Mouse (Mus musculus): ENCODE measurements around the gene Wscd2. TPM values are rescaled to one million over a fixed set of nuclear protein-coding genes. Genes with fewer than 3 reads are reported as not detected.
"Not testable (repeated sequence)": the region's sequence is repeated elsewhere in the genome, so short reads cannot be mapped to it uniquely, and the experiment has no call there.

Gene Wscd2
- polyA plus RNA-seq, 1 experiment from 2014 or later = 3.9 TPM

- 92% methylated on average over 6 of the region's 6 CpGs for WGBS
- no peak overlapping the region for H3K27ac ChIP-seq
These were observed 88.3 kb downstream of the Wscd2 start for GRCm38 (mm10) chr5:113578428-113578827.

GRCm38 (mm10) chr5:113579128-113579527 is 89.0 kb downstream of the Wscd2 start:
- DNase-seq (ENCODE audit: extremely low spot score, low spot score) = no peak
- Histone ChIP-seq H3K4me1 (peaks cover 8% of the 10 kb centered on the region), H3K27ac (no peak overlapping the region), H3K27me3 (ENCODE audit: poor library complexity, severe bottlenecking) (no peaks in the 10 kb centered on the region), H3K9me3 (no peaks in the 10 kb centered on the region), H3K36me3 (replicated peaks) (no peaks in the 10 kb centered on the region), H3K4me3 (no peak overlapping the region)
- WGBS = 91% methylated on average over 4 of the region's 4 CpGs

More at GRCm38 (mm10) chr5:113578428-113578827, 88.3 kb downstream of the Wscd2 start:
- no peak overlapping the region for H3K4me3 ChIP-seq
- H3K9me3 ChIP-seq = no peaks in the 10 kb centered on the region
- H3K4me1 ChIP-seq = peaks cover 8% of the 10 kb centered on the region
- no peaks in the 10 kb centered on the region for H3K27me3 ChIP-seq (ENCODE audit: poor library complexity, severe bottlenecking)
- no peak for DNase-seq (ENCODE audit: extremely low spot score, low spot score)
- H3K36me3 ChIP-seq (replicated peaks) = no peaks in the 10 kb centered on the region

- no peak overlapping the region for H3K4me3 ChIP-seq
- no peak for DNase-seq (ENCODE audit: extremely low spot score, low spot score)
- 52% methylated on average over 8 of the region's 8 CpGs for WGBS
These were observed 90.1 kb downstream of the Wscd2 start for GRCm38 (mm10) chr5:113580248-113580647.

GRCm38 (mm10) chr5:113580801-113581200 is 90.7 kb downstream of the Wscd2 start:
- Histone ChIP-seq H3K4me1 (peaks cover 16% of the 10 kb centered on the region), H3K36me3 (replicated peaks) (no peaks in the 10 kb centered on the region), H3K27me3 (ENCODE audit: poor library complexity, severe bottlenecking) (no peaks in the 10 kb centered on the region), H3K4me3 (no peak overlapping the region), H3K27ac (no peak overlapping the region), H3K9me3 (no peaks in the 10 kb centered on the region)
- WGBS = 61% methylated on average over 9 of the region's 9 CpGs
- no peak for DNase-seq (ENCODE audit: extremely low spot score, low spot score)

More at GRCm38 (mm10) chr5:113580248-113580647, 90.1 kb downstream of the Wscd2 start:
- Histone ChIP-seq H3K4me1 (peaks cover 16% of the 10 kb centered on the region), H3K36me3 (replicated peaks) (no peaks in the 10 kb centered on the region), H3K27me3 (ENCODE audit: poor library complexity, severe bottlenecking) (no peaks in the 10 kb centered on the region), H3K27ac (no peak overlapping the region), H3K9me3 (no peaks in the 10 kb centered on the region)

- H3K36me3 ChIP-seq (replicated peaks) = no peaks in the 10 kb centered on the region
- H3K4me3 ChIP-seq = no peak overlapping the region
- H3K27ac ChIP-seq = no peak overlapping the region
- no peak for DNase-seq (ENCODE audit: extremely low spot score, low spot score)
- WGBS = 71% methylated on average over 5 of the region's 5 CpGs
- no peaks in the 10 kb centered on the region for H3K9me3 ChIP-seq
- no peaks in the 10 kb centered on the region for H3K27me3 ChIP-seq (ENCODE audit: poor library complexity, severe bottlenecking)
- peaks cover 18% of the 10 kb centered on the region for H3K4me1 ChIP-seq
These were observed 93.5 kb downstream of the Wscd2 start for GRCm38 (mm10) chr5:113583424-113584162.

- H3K4me1 ChIP-seq = peaks cover 26% of the 10 kb centered on the region
- 0 out of 2 replicates have a peak overlapping the region, but pooled peaks have one; percentile 30 for H3K27ac ChIP-seq
- no peak for DNase-seq (ENCODE audit: extremely low spot score, low spot score)
- no peaks in the 10 kb centered on the region for H3K9me3 ChIP-seq
- no peaks in the 10 kb centered on the region for H3K27me3 ChIP-seq (ENCODE audit: poor library complexity, severe bottlenecking)
- WGBS = 57% methylated on average over 6 of the region's 6 CpGs
- H3K36me3 ChIP-seq (replicated peaks) = no peaks in the 10 kb centered on the region
- H3K4me3 ChIP-seq = no peak overlapping the region
These were observed 94.3 kb downstream of the Wscd2 start for GRCm38 (mm10) chr5:113584439-113584838.

- H3K4me1 ChIP-seq = peaks cover 37% of the 10 kb centered on the region
- 80% methylated on average over 17 of the region's 17 CpGs for WGBS
- not testable (repeated sequence) for H3K4me3 ChIP-seq; H3K9me3 ChIP-seq; DNase-seq (ENCODE audit: extremely low spot score, low spot score); H3K36me3 ChIP-seq (replicated peaks); H3K27me3 ChIP-seq (ENCODE audit: poor library complexity, severe bottlenecking)
- H3K27ac ChIP-seq = 0 out of 2 replicates have a peak overlapping the region, but pooled peaks have one; percentile 12
These were observed 95.7 kb downstream of the Wscd2 start for GRCm38 (mm10) chr5:113585619-113586457.

- H3K4me3 ChIP-seq; DNase-seq (ENCODE audit: extremely low spot score, low spot score); H3K36me3 ChIP-seq (replicated peaks); H3K9me3 ChIP-seq; H3K27me3 ChIP-seq (ENCODE audit: poor library complexity, severe bottlenecking); H3K27ac ChIP-seq: not testable (repeated sequence)
- H3K4me1 ChIP-seq = peaks cover 44% of the 10 kb centered on the region
- 47% methylated on average over 5 of the region's 5 CpGs for WGBS
These were observed 96.3 kb downstream of the Wscd2 start for GRCm38 (mm10) chr5:113586458-113586849.

- H3K4me1 ChIP-seq = peaks cover 57% of the 10 kb centered on the region
- no peaks in the 10 kb centered on the region for H3K27me3 ChIP-seq (ENCODE audit: poor library complexity, severe bottlenecking)
- no peaks in the 10 kb centered on the region for H3K9me3 ChIP-seq
- 79% methylated on average over 5 of the region's 5 CpGs for WGBS
- no peak for DNase-seq (ENCODE audit: extremely low spot score, low spot score)
- no peak overlapping the region for H3K27ac ChIP-seq
- H3K36me3 ChIP-seq (replicated peaks) = no peaks in the 10 kb centered on the region
- H3K4me3 ChIP-seq = no peak overlapping the region
These were observed 100.0 kb downstream of the Wscd2 start for GRCm38 (mm10) chr5:113590010-113590640.

- Histone ChIP-seq H3K27me3 (ENCODE audit: poor library complexity, severe bottlenecking) (no peaks in the 10 kb centered on the region), H3K27ac (peak overlapping the region; percentile 69), H3K9me3 (no peaks in the 10 kb centered on the region), H3K4me3 (no peak overlapping the region), H3K36me3 (replicated peaks) (no peaks in the 10 kb centered on the region), H3K4me1 (peaks cover 57% of the 10 kb centered on the region)
- no peak for DNase-seq (ENCODE audit: extremely low spot score, low spot score)
- WGBS = 17% methylated on average over 3 of the region's 3 CpGs
These were observed 101.0 kb downstream of the Wscd2 start for GRCm38 (mm10) chr5:113591166-113591565.

GRCm38 (mm10) chr5:113591751-113592230 is 101.7 kb downstream of the Wscd2 start:
- no peaks in the 10 kb centered on the region for H3K36me3 ChIP-seq (replicated peaks)
- no peaks in the 10 kb centered on the region for H3K9me3 ChIP-seq
- H3K27ac ChIP-seq = peak overlapping the region; percentile 69
- no peak for DNase-seq (ENCODE audit: extremely low spot score, low spot score)
- H3K27me3 ChIP-seq (ENCODE audit: poor library complexity, severe bottlenecking) = no peaks in the 10 kb centered on the region
- WGBS = 23% methylated on average over 6 of the region's 6 CpGs
- H3K4me1 ChIP-seq = peaks cover 57% of the 10 kb centered on the region
- no peak overlapping the region for H3K4me3 ChIP-seq

GRCm38 (mm10) chr5:113593911-113594705 is 104.0 kb downstream of the Wscd2 start:
- Histone ChIP-seq H3K4me3 (no peak overlapping the region), H3K9me3 (no peaks in the 10 kb centered on the region), H3K27me3 (ENCODE audit: poor library complexity, severe bottlenecking) (no peaks in the 10 kb centered on the region), H3K36me3 (replicated peaks) (no peaks in the 10 kb centered on the region), H3K27ac (no peak overlapping the region), H3K4me1 (peaks cover 43% of the 10 kb centered on the region)
- DNase-seq (ENCODE audit: extremely low spot score, low spot score) = no peak
- 86% methylated on average over 6 of the region's 6 CpGs for WGBS

Measured in forebrain, embryonic 10.5 days (tissue).